Mouse (Mus musculus) pancreas, adult 10 weeks (tissue): ENCODE results near the gene Nxpe3. TPM values are rescaled to one million over a fixed set of nuclear protein-coding genes. Genes with fewer than 3 reads are reported as not detected.

Experiments
- polyA plus RNA-seq: library from polyadenylated mRNA; stranded (reverse); fragments of 350-450 nt; fragmentation: Illumina TruSeq; extraction: RNeasy Lipid Tissue Mini Kit (QIAGEN cat#74804); gene quantifications from one replicate; pipeline ENCODE4 v1.2.3, GENCODE M21; 2015; ENCODE audit warnings: low read depth, low replicate concordance; ENCODE audit not compliant: insufficient read depth

Gene Nxpe3
- 0.41 TPM for polyA plus RNA-seq

DNA sequence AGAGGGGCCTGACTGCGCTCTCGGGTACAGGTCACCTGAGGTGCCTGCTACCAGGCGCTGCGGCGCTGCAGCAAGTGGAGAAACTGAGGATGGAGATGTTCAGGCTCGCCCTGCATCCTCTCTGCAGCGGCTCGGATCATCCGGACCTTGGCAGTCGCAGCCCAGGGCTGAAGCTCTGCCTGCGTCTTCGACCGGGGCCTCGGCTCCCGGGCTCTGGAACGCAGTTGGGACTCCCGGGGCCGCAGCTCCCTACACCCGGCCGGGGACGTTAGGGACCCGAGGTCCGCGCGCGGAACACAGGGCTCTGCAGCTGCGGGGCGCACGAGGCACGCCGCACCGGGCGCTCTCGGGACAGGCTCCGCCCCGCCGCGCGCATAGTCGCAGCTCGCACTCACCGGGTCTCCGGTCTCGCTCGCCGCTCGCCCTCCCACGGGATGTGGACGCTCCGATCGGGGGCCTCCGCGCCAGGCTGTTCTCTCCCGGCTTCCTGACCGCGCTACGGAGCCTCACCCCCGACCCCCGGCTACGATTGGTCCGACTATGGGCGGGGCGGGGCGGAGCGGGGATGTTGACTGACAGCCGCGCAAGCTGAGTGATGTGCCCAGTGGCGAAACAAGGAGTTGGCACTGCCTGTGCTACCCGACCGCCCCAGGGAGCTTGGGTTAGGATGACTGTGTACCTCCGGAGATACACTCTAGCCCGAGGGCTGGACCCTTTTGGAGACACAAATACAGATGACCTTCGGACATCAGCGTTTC, at the start of gene Nxpe3:
Gene Nxpe3, minus strand, starts transcription at position 393 of the 758 bp plus-strand sequence.

DNA sequence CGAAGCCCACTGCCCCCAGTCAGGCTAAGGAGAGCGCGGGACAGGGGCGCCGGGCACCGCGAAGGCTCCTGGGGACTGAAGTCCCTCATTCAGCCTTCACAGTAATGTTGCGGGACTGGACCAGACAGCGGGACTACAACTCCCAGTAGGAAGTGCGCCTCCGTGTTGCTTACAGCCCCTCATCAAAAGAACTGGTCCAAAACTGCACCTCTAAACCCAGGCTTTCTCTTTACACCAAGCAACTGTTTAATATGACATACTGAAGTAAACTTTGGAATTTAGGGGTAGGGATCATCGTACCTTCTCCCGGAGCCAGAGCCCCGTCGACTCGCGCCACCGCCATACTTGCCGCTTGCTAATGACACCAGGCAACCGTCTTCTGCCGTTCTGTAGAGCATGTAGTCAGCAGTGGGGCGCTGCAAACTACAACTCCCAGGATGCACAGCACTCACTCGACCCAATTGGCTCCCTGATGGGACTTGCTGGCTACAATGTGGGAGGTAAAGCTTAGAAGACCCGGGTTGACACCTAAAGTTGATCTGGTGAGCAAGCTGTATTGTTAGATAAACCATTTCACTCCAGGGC, 39.5 kb upstream of the Nxpe3 start, which contains the start of gene Cep97:
Gene Cep97, minus strand, starts transcription at position 403 of the 585 bp plus-strand sequence.

DNA sequence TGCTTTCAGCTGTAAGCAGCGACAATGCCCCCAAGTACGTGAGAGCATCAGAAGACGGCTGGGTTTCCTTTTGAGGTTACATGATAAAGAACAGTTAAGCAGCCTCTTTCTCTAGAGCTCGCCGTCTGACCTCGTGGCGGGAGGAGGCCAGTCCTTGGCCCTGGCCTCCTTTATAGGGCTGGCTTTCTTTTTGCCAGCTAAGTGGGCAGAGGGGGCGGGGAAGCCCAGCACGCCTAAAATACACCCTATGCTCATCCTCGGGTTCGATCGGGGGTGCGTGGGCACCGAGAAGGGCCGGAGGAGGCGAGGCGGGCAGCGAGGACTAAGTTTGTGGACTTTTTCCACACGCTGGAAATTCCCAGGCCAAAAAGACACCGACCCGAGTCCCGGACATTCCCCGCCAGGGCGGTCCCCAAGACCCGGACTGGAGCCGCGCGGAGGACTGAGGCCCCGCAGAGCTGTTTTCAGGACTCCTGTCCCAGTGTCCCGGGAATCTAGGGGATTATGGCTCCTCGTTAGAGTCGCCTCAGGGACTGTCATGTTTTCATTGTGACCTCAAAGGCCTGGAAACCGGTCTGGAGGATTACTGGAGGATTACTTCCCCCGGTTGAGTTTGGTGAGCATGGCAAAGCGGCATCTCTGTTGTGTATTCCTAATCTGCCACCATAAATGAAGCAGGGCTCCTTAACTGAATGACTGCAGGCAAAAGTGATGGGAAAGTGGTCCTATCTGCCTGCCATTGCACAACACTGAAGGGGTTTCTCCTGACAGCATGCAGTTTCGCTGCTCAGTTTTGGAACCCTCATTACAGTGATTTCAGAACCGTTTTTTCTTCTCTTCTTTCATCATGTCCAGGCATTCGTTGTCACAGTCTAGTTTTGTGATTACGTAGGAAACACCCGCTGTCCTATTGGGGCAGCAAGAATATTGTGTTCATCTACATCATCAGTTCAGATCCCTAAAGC, 56.3 kb downstream of the Nxpe3 start, which contains the start of gene Nfkbiz:
Gene Nfkbiz, minus strand, starts transcription at position 390 of the 965 bp plus-strand sequence.

Other genes with a start within 250 kb of the Nxpe3 start
- 9.3 TPM for gene Nfkbiz, start 56.4 kb downstream of the Nxpe3 start, polyA plus RNA-seq
- 1.7 TPM for gene Cep97, start 39.6 kb upstream of the Nxpe3 start, polyA plus RNA-seq
- 325 TPM for gene Rpl24, start 71.0 kb upstream of the Nxpe3 start, polyA plus RNA-seq
- gene Zbtb11, start 78.6 kb upstream of the Nxpe3 start, polyA plus RNA-seq = 5.0 TPM
- 29.1 TPM for gene Pcnp, start 134.5 kb upstream of the Nxpe3 start, polyA plus RNA-seq
- 1.9 TPM for gene Trmt10c, start 142.5 kb upstream of the Nxpe3 start, polyA plus RNA-seq
- 6.4 TPM for gene Senp7, start 153.1 kb upstream of the Nxpe3 start, polyA plus RNA-seq